ENCODE assay signal across 9 mouse cellular contexts in genomic region chr7:84604501-84604900, GRCm38 (mm10). TPM values are rescaled to one million over a fixed set of nuclear protein-coding genes. Genes with fewer than 3 reads are reported as not detected.
DNase-seq lines count a peak whose midpoint lies in the region; ATAC-seq and TF ChIP-seq lines count a peak whose summit lies in the region.
"Had no signal": no experiment of that assay in that cellular context is flagged by ENCODE, and none has a peak within 500 bp of the region (broad histone marks: within the 10 kb centered on the region; RNA-seq: fewer than 3 reads in every experiment).

No protein-coding gene starts in this region.

- H3K27me3 ChIP-seq in stomach, embryonic 16.5 days (ENCODE audit: control insufficient read depth, insufficient read depth, low read length): no peaks in the 10 kb centered on the region

- WGBS in lung, adult 2 months: 50% methylated on average over 3 of the region's 3 CpGs
- 27% methylated on average over 3 of the region's 3 CpGs for WGBS in large intestine, adult 2 months
- 68% methylated on average over 3 of the region's 3 CpGs for WGBS in stomach, embryonic 16.5 days

- TF ChIP-seq POLR2A in lung, adult 2 months (IDR thresholded peaks at IDR 0.05; ENCODE audit: borderline replicate concordance, extremely low read depth, low read depth, low read length): no peak

- no peak overlapping the region for H3K9ac ChIP-seq in stomach, embryonic 16.5 days (ENCODE audit: low read length)

- H3K4me3 ChIP-seq in lung, adult 2 months (replicated peaks; ENCODE audit: extremely low read depth, low read depth, low read length): peak overlapping the region; percentile 32
- no peak overlapping the region for H3K4me3 ChIP-seq in stomach, embryonic 16.5 days (replicated peaks; ENCODE audit: low read length)

- ATAC-seq in stomach, embryonic 16.5 days (ENCODE audit: insufficient read depth, low FRiP score): no peak
- ATAC-seq in megakaryocyte-erythroid progenitor cell, adult 5-6 weeks (replicated peaks; ENCODE audit: low FRiP score, low TSS enrichment, poor library complexity, severe bottlenecking): no peak

- DNase-seq in adrenal gland, adult 2 months: peak; percentile 36
- no peak for DNase-seq in adrenal gland, postnatal 4 days (ENCODE audit: low spot score in 2 of 2)
- DNase-seq in lung, adult 2 months: peak; percentile 16
- no peak for DNase-seq in lung, postnatal 4 days
- peak; percentile 10 for DNase-seq in large intestine, adult 2 months (ENCODE audit: low read depth, low spot score)
- DNase-seq in thymus, postnatal 4 days: no peak

- H3K27ac ChIP-seq in stomach, embryonic 16.5 days (ENCODE audit: low read length): peak overlapping the region; percentile 27; the same call in 1 of the 2 replicates
- H3K27ac ChIP-seq: macrophage had no signal

- no peak overlapping the region for H3K4me2 ChIP-seq in stomach, embryonic 16.5 days (ENCODE audit: low read depth, low read length)

- H3K36me3 ChIP-seq in stomach, embryonic 16.5 days (ENCODE audit: control insufficient read depth, insufficient read depth, low read length): no peaks in the 10 kb centered on the region

- no peak for TF ChIP-seq CTCF in lung, adult 2 months (IDR thresholded peaks at IDR 0.05; ENCODE audit: insufficient read depth, low read length)

- peaks cover 6% of the 10 kb centered on the region for H3K4me1 ChIP-seq in lung, adult 2 months (ENCODE audit: control insufficient read depth, insufficient read depth, low read length)
- peaks cover 9% of the 10 kb centered on the region; the same call in 1 of the 2 replicates for H3K4me1 ChIP-seq in stomach, embryonic 16.5 days (ENCODE audit: control insufficient read depth, insufficient read depth, low read length)

- H3K9me3 ChIP-seq in stomach, embryonic 16.5 days (replicated peaks; ENCODE audit: control insufficient read depth, low read length): no peaks in the 10 kb centered on the region

RNA-seq across cellular contexts. Expression of gene Fah, which starts 2.0 kb away (rescaled TPM):
- total RNA-seq in adrenal gland, adult 2 months (2021): 100 to 1,000 TPM in 1 of 2 experiments, 10 to 100 TPM in 1; 48.4 to 106 TPM
- 73.8 and 74.4 TPM in 2 replicates for polyA plus RNA-seq in adrenal gland, adult 2 months (2012; rRNA removed)
- total RNA-seq in adrenal gland, postnatal 4 days (2021): 10 to 100 TPM; 33.5 to 46.9 TPM
- 46.4 and 51.1 TPM in 2 replicates for polyA plus RNA-seq in lung, adult 2 months (2012; rRNA removed)
- polyA plus RNA-seq in large intestine, adult 2 months (2012; rRNA removed): 10.8 and 15.2 TPM in 2 replicates
- polyA plus RNA-seq in stomach, embryonic 16.5 days (2015; fragmentation: Nextera tagmentation; extraction: Ambion mirVana): 15.0 TPM in 2 replicates
- total RNA-seq in megakaryocyte-erythroid progenitor cell, adult 5-6 weeks (2014; fragmentation: Nextera tagmentation): not detected in 2 replicates
- 2.2 and 7.9 TPM in 2 replicates for total RNA-seq in megakaryocyte-erythroid progenitor cell, adult 5-6 weeks (2017)

Comparison
In these comparisons a context has a peak if more than half of its experiments do, and no peak if none do; other contexts are left out.
1. DNase-seq: peak in adrenal gland, adult 2 months (single experiment), lung, adult 2 months (single experiment) and large intestine, adult 2 months (single experiment); none in adrenal gland, postnatal 4 days (0 of 2), lung, postnatal 4 days (0 of 2) and thymus, postnatal 4 days (single experiment).